Mouse (Mus musculus) frontal cortex, postnatal 10 days (tissue): ENCODE measurements around the gene Olfr206.
"Not testable (repeated sequence)": the region's sequence is repeated elsewhere in the genome, so short reads cannot be mapped to it uniquely, and the experiment has no call there.

Experiments
- DNase-seq, 2 experiments: peaks; one replicate each; pipeline ENCODE4 v3.0.0; 2022; ENCODE audit warnings: low spot score in 2 of 2, mixed read lengths in 1 of 2

Olfr206 gene

DNA sequence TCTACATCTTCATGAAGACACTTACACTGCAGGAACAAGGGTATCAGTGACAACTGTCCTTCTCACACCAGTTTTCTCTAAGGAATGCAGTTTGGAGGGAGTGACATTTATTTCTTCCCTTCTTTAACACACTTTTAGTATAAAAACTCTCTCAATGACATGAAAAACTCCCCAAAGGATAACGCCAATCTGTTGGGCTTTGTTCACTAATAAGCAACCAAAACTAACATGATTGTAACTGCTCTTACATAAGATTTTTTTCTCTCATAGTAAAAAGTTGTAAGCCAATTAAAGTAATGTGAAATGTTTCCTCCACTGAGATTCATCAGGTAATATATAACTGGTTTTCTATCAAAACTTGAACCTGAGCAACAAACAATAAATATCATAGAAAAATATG, at the start of gene Olfr206:
TSS of gene Olfr206 (minus strand) at position 101 of the 400 bp plus-strand sequence.
- no peak for DNase-seq

DNA sequence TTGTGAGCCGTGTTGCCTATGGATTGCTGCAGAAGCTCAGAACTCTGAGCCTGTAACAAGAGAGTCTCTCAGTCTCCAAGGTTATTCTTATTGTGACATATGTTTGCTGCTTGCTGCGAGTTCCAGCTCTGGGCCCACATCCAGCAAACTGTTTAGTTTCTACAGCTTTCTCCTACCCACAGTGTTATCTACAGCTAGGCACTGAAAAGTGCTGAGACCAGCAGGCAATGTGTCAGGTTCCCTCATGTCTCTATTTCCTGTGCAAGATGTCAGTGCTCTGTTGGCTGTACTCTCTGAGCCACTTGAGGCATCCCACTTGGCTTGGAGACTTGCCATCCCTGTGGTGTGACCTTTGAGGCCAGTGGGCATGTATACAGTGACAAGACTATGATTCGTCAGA, 44.3 kb upstream of the Olfr206 start:
- DNase-seq: peak; percentile 35 to 50

DNA sequence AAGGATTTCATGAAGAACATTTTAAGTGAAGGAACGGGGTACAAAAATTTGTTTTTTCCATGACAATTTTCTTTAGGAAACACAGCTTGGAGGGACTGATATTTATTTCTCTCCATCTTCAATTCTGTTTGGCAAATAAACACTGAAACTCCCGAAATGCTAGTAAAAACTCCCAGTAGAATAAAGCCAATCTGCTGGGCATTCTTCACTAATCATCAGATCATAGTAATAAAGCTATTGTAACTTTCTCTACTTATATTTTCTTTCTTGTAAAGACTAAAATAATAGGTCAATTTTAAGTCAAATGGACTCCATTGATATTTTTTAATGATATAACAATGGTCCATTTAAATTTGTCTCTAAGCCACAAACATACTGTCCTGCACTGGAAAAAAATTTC, 14.8 kb upstream of the Olfr206 start, which contains the start of gene Olfr209:
TSS of gene Olfr209 (minus strand) at position 101 of the 400 bp plus-strand sequence.
- DNase-seq: no peak

DNA sequence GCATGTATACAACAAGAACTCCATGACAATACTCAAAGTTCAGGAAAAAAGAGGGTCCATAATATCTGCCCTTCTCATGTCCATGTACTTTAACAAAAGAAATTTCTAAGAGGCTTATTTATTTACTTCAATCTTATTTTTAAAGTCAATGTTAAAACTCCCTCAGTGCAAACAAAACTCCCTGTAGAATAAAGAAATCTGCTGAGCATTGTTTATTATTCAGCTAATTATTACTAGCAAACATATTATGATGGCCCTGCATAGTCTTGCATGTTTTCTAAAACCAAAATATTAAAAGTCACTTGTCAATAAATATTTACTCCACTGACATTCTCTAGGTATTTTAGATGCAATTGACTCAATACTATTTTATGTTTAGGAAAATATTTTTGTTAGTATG, 18.0 kb downstream of the Olfr206 start, which contains the start of gene Olfr205:
TSS of gene Olfr205 (minus strand) at position 101 of the 400 bp plus-strand sequence.
- DNase-seq: no peak

DNA sequence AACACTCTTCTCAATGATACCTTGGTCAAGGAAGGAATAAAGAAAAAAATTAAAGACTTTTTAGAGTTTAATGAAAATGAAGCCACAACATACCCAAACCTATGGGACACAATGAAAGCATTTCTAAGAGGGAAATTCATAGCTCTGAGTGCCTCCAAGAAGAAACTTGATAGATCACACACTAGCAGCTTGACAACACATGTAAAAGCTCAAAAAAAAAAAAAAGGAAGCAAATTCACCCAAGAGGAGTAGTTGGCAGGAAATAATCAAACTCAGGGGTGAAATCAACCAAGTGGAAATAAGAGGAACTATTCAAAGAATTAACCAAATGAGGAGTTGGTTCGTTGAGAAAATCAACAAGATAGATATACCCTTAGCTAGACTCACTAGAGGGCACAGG, 25.8 kb downstream of the Olfr206 start:
- not testable (repeated sequence) for DNase-seq

DNA sequence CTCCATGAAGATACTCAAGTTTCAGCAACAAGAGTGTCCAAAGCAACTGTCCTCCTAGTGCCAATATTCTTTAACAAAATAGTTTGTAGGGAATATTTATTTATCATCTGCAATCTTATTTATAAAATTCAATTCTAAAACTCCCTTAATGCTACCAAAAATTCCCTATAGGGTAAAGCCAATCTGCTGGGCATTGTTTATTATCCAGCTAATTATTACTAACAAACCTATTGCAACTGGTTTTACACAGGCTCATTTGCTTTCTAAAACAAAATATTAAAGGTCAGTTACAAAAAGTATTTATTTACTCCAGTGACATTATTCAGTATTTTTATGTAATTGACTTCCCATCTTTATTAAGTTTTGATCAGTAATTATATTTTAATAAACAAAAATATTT, 30.9 kb downstream of the Olfr206 start, which contains the start of gene Olfr204:
TSS of gene Olfr204 (minus strand) at position 101 of the 400 bp plus-strand sequence.
- no peak for DNase-seq

DNA sequence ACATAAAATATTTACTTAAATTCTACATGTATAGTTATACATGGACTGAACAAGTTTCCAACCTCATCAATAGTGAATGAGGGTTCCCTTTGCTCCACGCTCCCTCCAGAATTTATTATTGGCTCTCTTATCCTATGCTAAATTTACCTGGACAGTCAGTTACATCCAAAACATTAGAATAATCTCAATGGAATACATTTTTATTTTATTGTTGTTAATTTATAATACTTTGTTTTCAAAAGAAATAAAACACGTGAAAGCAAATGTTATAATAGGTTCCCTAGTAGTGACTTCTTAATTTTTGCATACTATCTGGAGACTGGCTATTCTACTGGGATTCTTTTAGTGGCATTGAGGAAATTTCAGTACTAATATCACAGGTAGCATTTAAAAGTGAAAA, 50.5 kb downstream of the Olfr206 start, which contains the start of gene Olfr203:
TSS of gene Olfr203 (plus strand) at position 301 of the 400 bp plus-strand sequence.
- no peak for DNase-seq
